8 mouse cellular contexts compared by ENCODE assay signal in genomic region chr13:3537594-3538222, GRCm38 (mm10). TPM values are rescaled to one million over a fixed set of nuclear protein-coding genes. Genes with fewer than 3 reads are reported as not detected.
A peak's percentile ranks its signal among the peaks of the same experiment; 100 is the strongest.
DNase-seq lines count a peak whose midpoint lies in the region; ATAC-seq and TF ChIP-seq lines count a peak whose summit lies in the region.

Gdi2 (plus strand) TSS chr13:3538063.

- under 1% methylated on average over 40 of the region's 47 CpGs for WGBS in forebrain, embryonic 16.5 days
- WGBS in lung, embryonic 14.5 days = under 1% methylated on average over 39 of the region's 47 CpGs
- WGBS in olfactory bulb, adult 2 months = under 1% methylated on average over 44 of the region's 47 CpGs
- WGBS in thymus, adult 2 months = 2% methylated on average over 45 of the region's 47 CpGs

- TF ChIP-seq POLR2A in olfactory bulb, adult 2 months (IDR thresholded peaks at IDR 0.05; ENCODE audit: insufficient read depth, low read depth, low read length) = peak; percentile 49; the same call in 1 of the 2 replicates
- peak; percentile 47; the same call in 1 of the 2 replicates for TF ChIP-seq POLR2A in thymus, adult 2 months (IDR thresholded peaks at IDR 0.05; ENCODE audit: control insufficient read depth, extremely low read depth, insufficient read depth, low read length, poor library complexity)

- no peaks in the 10 kb centered on the region for H3K27me3 ChIP-seq in forebrain, embryonic 16.5 days (replicated peaks; ENCODE audit: control insufficient read depth, insufficient read depth, low read length)
- H3K27me3 ChIP-seq in lung, embryonic 14.5 days (ENCODE audit: insufficient read depth, low read length) = no peaks in the 10 kb centered on the region
- no peaks in the 10 kb centered on the region for H3K27me3 ChIP-seq in thymus, adult 2 months (ENCODE audit: control insufficient read depth, insufficient read depth, low read length)

- TF ChIP-seq CTCF in layer of hippocampus, adult 2 months (conservative IDR thresholded peaks at IDR 0.05) = no peak
- no peak for TF ChIP-seq CTCF in lung, embryonic 14.5 days (IDR thresholded peaks at IDR 0.05; ENCODE audit: low read depth)
- TF ChIP-seq CTCF in olfactory bulb, adult 2 months (IDR thresholded peaks at IDR 0.05; ENCODE audit: insufficient read depth, low read depth, low read length) = no peak
- no peak for TF ChIP-seq CTCF in thymus, adult 2 months (IDR thresholded peaks at IDR 0.05; ENCODE audit: borderline replicate concordance, control insufficient read depth, extremely low read depth, insufficient read depth, low read length, poor library complexity)

- intact Hi-C loops in heart, postnatal 36 days (cut with DNase I) = loop anchor here (2.0 kb wide), 1 partner anchor 73 kb away; the partner anchor contains the start of gene Fam208b

- peak within 1 kb of the TSS; percentile 96 for H3K27ac ChIP-seq in ES-E14 (ENCODE audit: insufficient read depth, low read depth, low read length, poor library complexity, severe bottlenecking)
- H3K27ac ChIP-seq in forebrain, embryonic 16.5 days (ENCODE audit: low read length) = peak within 1 kb of the TSS; percentile 98
- H3K27ac ChIP-seq in layer of hippocampus, adult 2 months = peak within 1 kb of the TSS; percentile 99
- peak within 1 kb of the TSS; percentile 99 for H3K27ac ChIP-seq in lung, embryonic 14.5 days (ENCODE audit: low read depth)
- peak within 1 kb of the TSS; percentile 95 for H3K27ac ChIP-seq in olfactory bulb, adult 2 months (ENCODE audit: insufficient read depth, low read depth, low read length)
- peak within 1 kb of the TSS; percentile 90 for H3K27ac ChIP-seq in thymus, adult 2 months (ENCODE audit: control insufficient read depth, insufficient read depth, low read length)

- ATAC-seq in forebrain, embryonic 16.5 days = peak; percentile 96
- peak; percentile 96 for ATAC-seq in lung, embryonic 14.5 days (ENCODE audit: insufficient read depth)

- DNase-seq in ES-E14 (ENCODE audit: low read depth, low spot score) = peak; percentile 94
- DNase-seq in cerebellum, adult 11-12 months = peak; percentile 95
- peak; percentile 95 to 96 for DNase-seq in heart, postnatal 36 days
- peak; percentile 94 for DNase-seq in layer of hippocampus, adult 2 months (ENCODE audit: low spot score in 2 of 2)
- DNase-seq in lung, embryonic 14.5 days = peak; percentile 97
- peak; percentile 96 for DNase-seq in thymus, adult 2 months

- in situ Hi-C loops in ES-E14 (cut with MboI; ENCODE audit: low sequenced_read_pairs in 2 of 2, unreplicated experiment in 2 of 2) = no loop called here

- peaks cover 6 to 10% of the 10 kb centered on the region in 2 experiments for H3K4me1 ChIP-seq in ES-E14 (ENCODE audit: control insufficient read depth in 2 of 2, insufficient read depth in 2 of 2, low read length in 2 of 2, poor library complexity in 1 of 2)
- H3K4me1 ChIP-seq in forebrain, embryonic 16.5 days (replicated peaks; ENCODE audit: control insufficient read depth, insufficient read depth, low read length) = peaks cover 25% of the 10 kb centered on the region
- peaks cover 12% of the 10 kb centered on the region for H3K4me1 ChIP-seq in lung, embryonic 14.5 days (ENCODE audit: insufficient read depth)
- peaks cover 5% of the 10 kb centered on the region; the same call in 1 of the 2 replicates for H3K4me1 ChIP-seq in olfactory bulb, adult 2 months (ENCODE audit: control insufficient read depth, insufficient read depth, low read length)
- H3K4me1 ChIP-seq in thymus, adult 2 months (replicated peaks; ENCODE audit: control insufficient read depth, insufficient read depth, low read length) = peaks cover 8% of the 10 kb centered on the region

- H3K4me3 ChIP-seq in ES-E14 (ENCODE audit: insufficient read depth in 1 of 2, low read depth in 1 of 2, low read length in 2 of 2, poor library complexity in 1 of 2, severe bottlenecking in 1 of 2) = peak within 1 kb of the TSS; percentile 91 to 96
- peak within 1 kb of the TSS; percentile 88 for H3K4me3 ChIP-seq in forebrain, embryonic 16.5 days (replicated peaks; ENCODE audit: low read length)
- H3K4me3 ChIP-seq in layer of hippocampus, adult 2 months = peak within 1 kb of the TSS; percentile 80
- H3K4me3 ChIP-seq in lung, embryonic 14.5 days (ENCODE audit: low read depth, low read length) = peak within 1 kb of the TSS; percentile 97
- H3K4me3 ChIP-seq in olfactory bulb, adult 2 months (ENCODE audit: insufficient read depth, low read depth, low read length) = peak within 1 kb of the TSS; percentile 99
- H3K4me3 ChIP-seq in thymus, adult 2 months (ENCODE audit: control insufficient read depth, insufficient read depth, low read length) = peak within 1 kb of the TSS; percentile 99

- peak within 1 kb of the TSS; percentile 99 for H3K9ac ChIP-seq in ES-E14 (ENCODE audit: insufficient read depth, low read depth, low read length, poor library complexity, severe bottlenecking)
- H3K9ac ChIP-seq in forebrain, embryonic 16.5 days (replicated peaks; ENCODE audit: low read depth, low read length) = peak within 1 kb of the TSS; percentile 99
- H3K9ac ChIP-seq in lung, embryonic 14.5 days = peak within 1 kb of the TSS; percentile 96

- peak within 1 kb of the TSS; percentile 90 for H3K4me2 ChIP-seq in forebrain, embryonic 16.5 days (ENCODE audit: low read length)
- H3K4me2 ChIP-seq in lung, embryonic 14.5 days = peak within 1 kb of the TSS; percentile 79

- no peaks in the 10 kb centered on the region for H3K9me3 ChIP-seq in ES-E14 (ENCODE audit: control insufficient read depth, insufficient read depth, low read depth, low read length)
- peaks cover 3% of the 10 kb centered on the region; the same call in 1 of the 2 replicates for H3K9me3 ChIP-seq in forebrain, embryonic 16.5 days (ENCODE audit: control insufficient read depth, low read length)
- H3K9me3 ChIP-seq in lung, embryonic 14.5 days (ENCODE audit: low read depth, low read length) = no peaks in the 10 kb centered on the region

- peaks cover 1% of the 10 kb centered on the region for H3K36me3 ChIP-seq in ES-E14 (ENCODE audit: control insufficient read depth, insufficient read depth, low read length, poor library complexity, severe bottlenecking)
- no peaks in the 10 kb centered on the region for H3K36me3 ChIP-seq in forebrain, embryonic 16.5 days (ENCODE audit: control insufficient read depth, insufficient read depth)
- H3K36me3 ChIP-seq in lung, embryonic 14.5 days (ENCODE audit: insufficient read depth) = 0 out of 2 replicates have a peak, but pooled peaks cover 2% of the 10 kb centered on the region
- no peaks in the 10 kb centered on the region for H3K36me3 ChIP-seq in thymus, adult 2 months (ENCODE audit: control insufficient read depth, insufficient read depth, low read length)

TF ChIP-seq in ES-E14, 5 proteins besides CTCF, POLR2A, EP300 and RAD21:
- TF ChIP-seq CHD2 (IDR thresholded peaks at IDR 0.05; ENCODE audit: low read depth, low read length) (peak; percentile 100), ZC3H11A (IDR thresholded peaks at IDR 0.05; ENCODE audit: borderline replicate concordance, low read depth, low read length) (no peak), ZNF384 (IDR thresholded peaks at IDR 0.05; ENCODE audit: low read depth, low read length) (peak; percentile 100), MAFK (IDR thresholded peaks at IDR 0.05; ENCODE audit: insufficient read depth, low read depth, low read length) (no peak), HCFC1 (IDR thresholded peaks at IDR 0.05; ENCODE audit: borderline replicate concordance, insufficient read depth, low read length) (peak; percentile 72; the same call in 1 of the 2 replicates)

RNA-seq across cellular contexts. Expression of gene Gdi2, which starts in this region (rescaled TPM):
- total RNA-seq in ES-E14 (2012; rRNA removed) = 210 and 359 TPM in 2 replicates
- 420 and 463 TPM in 2 replicates for polyA plus RNA-seq in forebrain, embryonic 16.5 days (2015; fragmentation: Nextera tagmentation; extraction: Ambion mirVana)
- 100 to 1,000 TPM; 265 to 273 TPM for total RNA-seq in heart, postnatal 36 days (2021)
- total RNA-seq in layer of hippocampus, adult 2 months (2021) = 100 to 1,000 TPM; 277 to 290 TPM
- polyA plus RNA-seq in lung, embryonic 14.5 days (2014; fragmentation: Nextera tagmentation; extraction: Ambion mirVana) = 478 and 493 TPM in 2 replicates
- polyA plus RNA-seq in olfactory bulb, adult 2 months (2012; ENCODE audit: insufficient read depth, insufficient read length, low replicate concordance, missing spikeins) = 315 and 527 TPM in 2 replicates
- polyA plus RNA-seq in thymus, adult 2 months (2012; rRNA removed) = 176 and 216 TPM in 2 replicates

Comparison
In these comparisons a context has a peak if more than half of its experiments do, and no peak if none do; other contexts are left out.
1. Peak in every context shown above with its lines: DNase-seq, ATAC-seq, H3K4me3 ChIP-seq and H3K27ac ChIP-seq.